Mouse (Mus musculus): Measurements from ENCODE around the gene Dusp1. TPM values are rescaled to one million over a fixed set of nuclear protein-coding genes. Genes with fewer than 3 reads are reported as not detected.

Gene Dusp1
- total RNA-seq, 2 experiments from 2014 or later, result 91.2 to 99.6 TPM

- no peak for DNase-seq
- intact Hi-C loops (cut with DNase I), result no loop called here
Observed at GRCm38 (mm10) chr17:26567142-26567817, 5.4 kb upstream of the Dusp1 start.

GRCm38 (mm10) chr17:26564439-26564838, 2.5 kb upstream of the Dusp1 start:
- intact Hi-C loops (cut with DNase I), result no loop called here
- no peak for DNase-seq

- intact Hi-C loops (cut with DNase I), result no loop called here
Observed at GRCm38 (mm10) chr17:26563476-26563875, 1.5 kb upstream of the Dusp1 start.

GRCm38 (mm10) chr17:26562292-26562691, 364 bp upstream of the Dusp1 start:
- DNase-seq, result no peak
- intact Hi-C loops (cut with DNase I), result no loop called here

More at GRCm38 (mm10) chr17:26563476-26563875, 1.5 kb upstream of the Dusp1 start:
- DNase-seq, result no peak

GRCm38 (mm10) chr17:26561290-26561640, 663 bp downstream of the Dusp1 start, which contains the start of gene Ergic1:
Gene Ergic1, plus strand, starts transcription at chr17:26561489.
- DNase-seq, result peak; percentile 95
- intact Hi-C loops (cut with DNase I), result no loop called here

GRCm38 (mm10) chr17:26560526-26561289, 1.2 kb downstream of the Dusp1 start:
- DNase-seq, result no peak
- intact Hi-C loops (cut with DNase I), result no loop called here

- no peak for DNase-seq
- intact Hi-C loops (cut with DNase I), result no loop called here
Observed at GRCm38 (mm10) chr17:26553033-26553432, 8.9 kb downstream of the Dusp1 start.

GRCm38 (mm10) chr17:26551104-26551503, 10.8 kb downstream of the Dusp1 start:
- intact Hi-C loops (cut with DNase I), result no loop called here
- DNase-seq, result no peak

- DNase-seq, result no peak
Observed at GRCm38 (mm10) chr17:26549148-26549809, 12.6 kb downstream of the Dusp1 start.

GRCm38 (mm10) chr17:26548566-26548965, 13.4 kb downstream of the Dusp1 start:
- DNase-seq, result no peak
- intact Hi-C loops (cut with DNase I), result loop anchor here (5.0 kb wide), 1 partner anchor 34 kb away; no protein-coding TSS in a partner anchor

More at GRCm38 (mm10) chr17:26549148-26549809, 12.6 kb downstream of the Dusp1 start:
- intact Hi-C loops (cut with DNase I), result loop anchor here (5.0 kb wide), 1 partner anchor 33 kb away; no protein-coding TSS in a partner anchor

- intact Hi-C loops (cut with DNase I), result loop anchor here (2.0 to 5.0 kb wide), 2 partner anchors 35 to 39 kb away; no protein-coding TSS in a partner anchor
- peak; percentile 68 to 76 for DNase-seq
Observed at GRCm38 (mm10) chr17:26547771-26548170, 14.2 kb downstream of the Dusp1 start.

- intact Hi-C loops (cut with DNase I), result no loop called here
- DNase-seq, result no peak
Observed at GRCm38 (mm10) chr17:26544319-26544963, 17.5 kb downstream of the Dusp1 start.

- DNase-seq, result no peak
- intact Hi-C loops (cut with DNase I), result no loop called here
Observed at GRCm38 (mm10) chr17:26540083-26540482, 21.8 kb downstream of the Dusp1 start.

- DNase-seq, result no peak
- intact Hi-C loops (cut with DNase I), result no loop called here
Observed at GRCm38 (mm10) chr17:26537722-26538471, 24.0 kb downstream of the Dusp1 start.

GRCm38 (mm10) chr17:26535251-26536136, 26.4 kb downstream of the Dusp1 start:
- intact Hi-C loops (cut with DNase I), result no loop called here
- no peak for DNase-seq

GRCm38 (mm10) chr17:26534695-26535094, 27.2 kb downstream of the Dusp1 start:
- no peak for DNase-seq
- intact Hi-C loops (cut with DNase I), result no loop called here

- DNase-seq, result no peak
- intact Hi-C loops (cut with DNase I), result no loop called here
Observed at GRCm38 (mm10) chr17:26533871-26534372, 28.0 kb downstream of the Dusp1 start.

GRCm38 (mm10) chr17:26532476-26533045, 29.4 kb downstream of the Dusp1 start:
- no peak for DNase-seq
- intact Hi-C loops (cut with DNase I), result no loop called here
